Comparison of ENCODE assay signal across 10 mouse cellular contexts in genomic region chr13:30722601-30723000, GRCm38 (mm10). TPM values are rescaled to one million over a fixed set of nuclear protein-coding genes. Genes with fewer than 3 reads are reported as not detected.
A peak's percentile ranks its signal among the peaks of the same experiment; 100 is the strongest.
DNase-seq lines count a peak whose midpoint lies in the region; ATAC-seq and TF ChIP-seq lines count a peak whose summit lies in the region.
"Had no signal": no experiment of that assay in that cellular context is flagged by ENCODE, and none has a peak within 500 bp of the region (broad histone marks: within the 10 kb centered on the region; RNA-seq: fewer than 3 reads in every experiment).

No protein-coding gene starts in this region.

- H3K27ac ChIP-seq in lung, embryonic 15.5 days: no peak overlapping the region
- H3K27ac ChIP-seq in lung, postnatal 0 days (ENCODE audit: low read length): no peak overlapping the region
- H3K27ac ChIP-seq in hindbrain, postnatal 0 days: no peak overlapping the region
- H3K27ac ChIP-seq: limb, embryonic 10.5 days had no signal

- H3K4me2 ChIP-seq in lung, embryonic 15.5 days: no peak overlapping the region
- H3K4me2 ChIP-seq in lung, postnatal 0 days (replicated peaks; ENCODE audit: low read depth, low read length): no peak overlapping the region
- H3K4me2 ChIP-seq in hindbrain, postnatal 0 days (ENCODE audit: low read depth, low read length): no peak overlapping the region

- 6% methylated on average over 7 of the region's 7 CpGs for WGBS in lung, embryonic 15.5 days
- WGBS in lung, postnatal 0 days: 11% methylated on average over 7 of the region's 7 CpGs
- WGBS in hindbrain, postnatal 0 days: 13% methylated on average over 7 of the region's 7 CpGs

- 0 out of 2 replicates have a peak overlapping the region, but pooled peaks have one; percentile 9 for H3K9ac ChIP-seq in lung, embryonic 15.5 days
- no peak overlapping the region for H3K9ac ChIP-seq in lung, postnatal 0 days (replicated peaks; ENCODE audit: low read depth)
- no peak overlapping the region for H3K9ac ChIP-seq in hindbrain, postnatal 0 days (replicated peaks; ENCODE audit: low read length)

- ATAC-seq in lung, embryonic 15.5 days (ENCODE audit: borderline replicate concordance, extremely low read depth, low FRiP score, low TSS enrichment): no peak
- no peak for ATAC-seq in lung, postnatal 0 days
- ATAC-seq in hindbrain, postnatal 0 days: no peak

- H3K36me3 ChIP-seq in lung, embryonic 15.5 days: no peaks in the 10 kb centered on the region
- H3K36me3 ChIP-seq in lung, postnatal 0 days (ENCODE audit: insufficient read depth, low read length): no peaks in the 10 kb centered on the region
- H3K36me3 ChIP-seq in hindbrain, postnatal 0 days (ENCODE audit: insufficient read depth, low read length): no peaks in the 10 kb centered on the region
- H3K36me3 ChIP-seq: limb, embryonic 10.5 days had no signal

- no peaks in the 10 kb centered on the region for H3K27me3 ChIP-seq in lung, embryonic 15.5 days
- no peaks in the 10 kb centered on the region for H3K27me3 ChIP-seq in lung, postnatal 0 days (replicated peaks; ENCODE audit: insufficient read depth, low read length)
- no peaks in the 10 kb centered on the region for H3K27me3 ChIP-seq in hindbrain, postnatal 0 days (ENCODE audit: insufficient read depth, low read length)

- peaks cover 14% of the 10 kb centered on the region for H3K4me1 ChIP-seq in lung, embryonic 15.5 days
- H3K4me1 ChIP-seq in lung, postnatal 0 days (ENCODE audit: insufficient read depth, low read depth, low read length): no peaks in the 10 kb centered on the region
- peaks cover 8% of the 10 kb centered on the region; the same call in 1 of the 2 replicates for H3K4me1 ChIP-seq in hindbrain, postnatal 0 days (ENCODE audit: insufficient read depth, low read length)

- no peak for TF ChIP-seq EP300 in lung, postnatal 0 days (IDR thresholded peaks at IDR 0.05)

- peak; percentile 32 for DNase-seq in adrenal gland, postnatal 14 days
- DNase-seq in adrenal gland, adult 8-10 months: no peak
- DNase-seq in lung, postnatal 0 days (ENCODE audit: low spot score): no peak
- DNase-seq in hindbrain, postnatal 0 days (ENCODE audit: low spot score): peak; percentile 18
- DNase-seq in skeletal muscle tissue, adult 2 months (ENCODE audit: low read depth, low spot score): peak; percentile 29
- no peak for DNase-seq in cerebellum, adult 11 months
- DNase-seq in kidney, postnatal 36 days: no peak
- DNase-seq: lung, postnatal 10 days had no signal

- H3K9me3 ChIP-seq in lung, embryonic 15.5 days: no peaks in the 10 kb centered on the region
- no peaks in the 10 kb centered on the region for H3K9me3 ChIP-seq in lung, postnatal 0 days (ENCODE audit: low read length)
- H3K9me3 ChIP-seq in hindbrain, postnatal 0 days (ENCODE audit: low read length): no peaks in the 10 kb centered on the region
- H3K9me3 ChIP-seq: limb, embryonic 10.5 days had no signal

- TF ChIP-seq CTCF in lung, postnatal 0 days (IDR thresholded peaks at IDR 0.05): no peak
- TF ChIP-seq CTCF in hindbrain, postnatal 0 days (IDR thresholded peaks at IDR 0.05; ENCODE audit: low read depth): no peak

- H3K4me3 ChIP-seq in lung, embryonic 15.5 days: no peak overlapping the region
- H3K4me3 ChIP-seq in lung, postnatal 0 days (ENCODE audit: low read depth, low read length): no peak overlapping the region
- H3K4me3 ChIP-seq in hindbrain, postnatal 0 days (ENCODE audit: low read length): no peak overlapping the region
- H3K4me3 ChIP-seq: limb, embryonic 10.5 days had no signal

RNA-seq across cellular contexts. Expression of gene Irf4, which starts 26.4 kb away (rescaled TPM):
- 7.9 and 8.3 TPM in 2 replicates for total RNA-seq in adrenal gland, postnatal 14 days (2021)
- 10 to 100 TPM in 1 of 4 experiments, 1 to 10 TPM in 2, under 1 TPM in 1; 0.89 to 12.1 (median 1.5) TPM for total RNA-seq in adrenal gland, adult 8-10 months (2022)
- polyA plus RNA-seq in lung, embryonic 15.5 days (2015; fragmentation: Nextera tagmentation; extraction: Ambion mirVana): 0.15 and 0.17 TPM in 2 replicates
- 0.21 and 0.33 TPM in 2 replicates for polyA plus RNA-seq in lung, postnatal 0 days (2015; fragmentation: Nextera tagmentation; extraction: Ambion mirVana)
- total RNA-seq in hindbrain, postnatal 0 days (2014; rRNA removed): not detected in 2 replicates
- 0.06 and 0.08 TPM in 2 replicates for polyA plus RNA-seq in hindbrain, postnatal 0 days (2015; fragmentation: Nextera tagmentation; extraction: Ambion mirVana)
- polyA plus RNA-seq: limb, embryonic 10.5 days had no signal

Comparison
In these comparisons a context has a peak if more than half of its experiments do, and no peak if none do; other contexts are left out.
1. DNase-seq: peak in adrenal gland, postnatal 14 days (single experiment), hindbrain, postnatal 0 days (single experiment) and skeletal muscle tissue, adult 2 months (single experiment); none in adrenal gland, adult 8-10 months (single experiment), lung, postnatal 0 days (single experiment), cerebellum, adult 11 months (single experiment) and kidney, postnatal 36 days (0 of 2).